Mouse (Mus musculus) MEL (cell line): Measurements from ENCODE around the gene Gm5426. TPM values are rescaled to one million over a fixed set of nuclear protein-coding genes. Genes with fewer than 3 reads are reported as not detected.

Source experiments
- DNase-seq: peaks from one replicate; pipeline ENCODE4 v3.0.0; 2011; ENCODE audit warnings: low read depth, low spot score
- H3K27ac ChIP-seq: 2 replicates; pipeline ENCODE4 v1.5.1; 2012; ENCODE audit warnings: low read depth, mild to moderate bottlenecking, control low read depth, low read length, moderate library complexity; ENCODE audit not compliant: control insufficient read depth
- H3K27me3 ChIP-seq, 2 experiments: fragments of 150-350 bp in 1 of 2; sonication (generic) in 1 of 2; 2 replicates each; pipeline ENCODE4 v1.6.1; 2012; ENCODE audit warnings: low read length in 2 of 2, mild to moderate bottlenecking in 2 of 2, improper control_type of control experiment in 1 of 2, moderate library complexity in 1 of 2; ENCODE audit not compliant: insufficient read depth in 2 of 2, control insufficient read depth in 1 of 2
- H3K36me3 ChIP-seq, 2 experiments: 2 replicates each; pipeline ENCODE4 v1.6.1; 2012 to 2014; ENCODE audit warnings: low read length in 2 of 2, improper control_type of control experiment in 1 of 2, inconsistent platforms in 1 of 2, mild to moderate bottlenecking in 1 of 2; ENCODE audit not compliant: insufficient read depth in 2 of 2, control insufficient read depth in 1 of 2
- H3K4me1 ChIP-seq, 2 experiments: fragments of 150-350 bp in 1 of 2; sonication (generic) in 1 of 2; 2 replicates each; pipeline ENCODE4 v1.6.1; 2012; ENCODE audit warnings: low read length in 2 of 2, improper control_type of control experiment in 1 of 2, mild to moderate bottlenecking in 1 of 2; ENCODE audit not compliant: insufficient read depth in 2 of 2, control insufficient read depth in 1 of 2
- H3K4me3 ChIP-seq, 2 experiments: fragments of 150-350 bp in 1 of 2; sonication (generic) in 1 of 2; 2 replicates each; pipeline ENCODE4 v1.5.1; 2012; ENCODE audit warnings: low read depth in 2 of 2, low read length in 2 of 2, mild to moderate bottlenecking in 2 of 2, moderate library complexity in 2 of 2, control low read depth in 1 of 2, improper control_type of control experiment in 1 of 2; ENCODE audit not compliant: control insufficient read depth in 1 of 2, insufficient read depth in 1 of 2
- H3K79me2 ChIP-seq: 2 replicates; pipeline ENCODE4 v1.6.1; 2012; ENCODE audit warnings: mild to moderate bottlenecking, low read length, moderate library complexity; ENCODE audit not compliant: control insufficient read depth, poor library complexity, insufficient read depth
- H3K9ac ChIP-seq: 2 replicates; pipeline ENCODE4 v1.6.1; 2012; ENCODE audit warnings: low read depth, mild to moderate bottlenecking, control low read depth, low read length, moderate library complexity; ENCODE audit not compliant: control insufficient read depth, poor library complexity, severe bottlenecking
- H3K9me3 ChIP-seq: fragments of 150-350 bp; sonication (generic); replicated peaks from 2 replicates; pipeline ENCODE4 v1.6.1; 2012; ENCODE audit warnings: mild to moderate bottlenecking, low read length, improper control_type of control experiment, moderate library complexity; ENCODE audit not compliant: insufficient read depth
- BHLHE40 ChIP-seq: IDR thresholded peaks from 2 replicates; pipeline ENCODE4 v1.6.1; 2012; ENCODE audit warnings: low read depth, mild to moderate bottlenecking, inconsistent platforms, low read length, improper control_type of control experiment, borderline replicate concordance
- CHD1 ChIP-seq: IDR thresholded peaks from 2 replicates; pipeline ENCODE4 v1.6.1; 2012; ENCODE audit warnings: low read depth, mild to moderate bottlenecking, inconsistent platforms, low read length, improper control_type of control experiment
- EP300 ChIP-seq, 2 experiments: IDR thresholded peaks; 2 replicates each; pipeline ENCODE4 v1.6.1; 2011; ENCODE audit warnings: improper control_type of control experiment in 2 of 2, low read length in 2 of 2, low read depth in 1 of 2, mild to moderate bottlenecking in 1 of 2
- GABPA ChIP-seq: IDR thresholded peaks from 2 replicates; pipeline ENCODE4 v1.6.1; 2012; ENCODE audit warnings: low read depth, mild to moderate bottlenecking, inconsistent platforms, low read length, improper control_type of control experiment, moderate library complexity
- GATA1 ChIP-seq: IDR thresholded peaks from 2 replicates; pipeline ENCODE4 v1.6.1; 2011; ENCODE audit warnings: low read depth, low read length, improper control_type of control experiment
- JUND ChIP-seq: IDR thresholded peaks from 2 replicates; pipeline ENCODE4 v1.6.1; 2011; ENCODE audit warnings: low read depth, mild to moderate bottlenecking, improper control_type of control experiment, low read length
- MAFK ChIP-seq: IDR thresholded peaks from 2 replicates; pipeline ENCODE4 v1.6.1; 2011; ENCODE audit warnings: low read depth, mild to moderate bottlenecking, low read length, improper control_type of control experiment, borderline replicate concordance
- MAZ ChIP-seq: IDR thresholded peaks from 2 replicates; pipeline ENCODE4 v1.6.1; 2012; ENCODE audit warnings: low read depth, mild to moderate bottlenecking, inconsistent platforms, low read length, improper control_type of control experiment
- MEF2A ChIP-seq: IDR thresholded peaks from 2 replicates; pipeline ENCODE4 v1.6.1; 2014; ENCODE audit warnings: low read depth, mild to moderate bottlenecking, inconsistent platforms, low read length, improper control_type of control experiment; ENCODE audit not compliant: poor library complexity, insufficient replicate concordance, severe bottlenecking; ENCODE audit errors: extremely low read depth
- MYB ChIP-seq: IDR thresholded peaks from 2 replicates; pipeline ENCODE4 v1.6.1; 2011; ENCODE audit warnings: mild to moderate bottlenecking, low read depth, low read length, improper control_type of control experiment
- MYC ChIP-seq: IDR thresholded peaks from 2 replicates; pipeline ENCODE4 v1.6.1; 2011; ENCODE audit warnings: low read depth, mild to moderate bottlenecking, low read length, improper control_type of control experiment, moderate library complexity
- NELFE ChIP-seq: IDR thresholded peaks from 2 replicates; pipeline ENCODE4 v1.6.1; 2011; ENCODE audit warnings: low read depth, low read length, improper control_type of control experiment
- POLR2A ChIP-seq, 2 experiments: IDR thresholded peaks; 2 replicates each; pipeline ENCODE4 v1.6.1; 2011 to 2012; ENCODE audit warnings: low read length in 2 of 2, mild to moderate bottlenecking in 2 of 2, control low read depth in 1 of 2, improper control_type of control experiment in 1 of 2, low read depth in 1 of 2, moderate library complexity in 1 of 2; ENCODE audit not compliant: control insufficient read depth in 1 of 2, insufficient read depth in 1 of 2, poor library complexity in 1 of 2
- POLR2AphosphoS2 ChIP-seq: IDR thresholded peaks from 2 replicates; pipeline ENCODE4 v1.6.1; 2011; ENCODE audit warnings: low read length, improper control_type of control experiment
- POLR2AphosphoS5 ChIP-seq: IDR thresholded peaks from 2 replicates; pipeline ENCODE4 v1.6.1; 2012; ENCODE audit warnings: low read depth, borderline replicate concordance, mild to moderate bottlenecking, inconsistent platforms, low read length, moderate library complexity, mixed read lengths
- RAD21 ChIP-seq: IDR thresholded peaks from 2 replicates; pipeline ENCODE4 v1.6.1; 2011; ENCODE audit warnings: mild to moderate bottlenecking, low read depth, low read length, improper control_type of control experiment
- RCOR1 ChIP-seq: IDR thresholded peaks from 2 replicates; pipeline ENCODE4 v1.6.1; 2012; ENCODE audit warnings: low read depth, mild to moderate bottlenecking, inconsistent platforms, low read length, improper control_type of control experiment
- SIN3A ChIP-seq: IDR thresholded peaks from 2 replicates; pipeline ENCODE4 v1.6.1; 2012; ENCODE audit warnings: low read length, improper control_type of control experiment, inconsistent platforms
- SMC3 ChIP-seq: IDR thresholded peaks from 2 replicates; pipeline ENCODE4 v1.6.1; 2011; ENCODE audit warnings: low read depth, low read length, improper control_type of control experiment
- TCF12 ChIP-seq: IDR thresholded peaks from 2 replicates; pipeline ENCODE4 v1.6.1; 2014; ENCODE audit warnings: low read depth, mild to moderate bottlenecking, inconsistent platforms, low read length, improper control_type of control experiment, moderate library complexity
- USF1 ChIP-seq: IDR thresholded peaks from 2 replicates; pipeline ENCODE4 v1.6.1; 2014; ENCODE audit warnings: low read depth, mild to moderate bottlenecking, inconsistent platforms, low read length, improper control_type of control experiment, moderate library complexity
- ZC3H11A ChIP-seq: IDR thresholded peaks from 2 replicates; pipeline ENCODE4 v1.6.1; 2012; ENCODE audit warnings: low read depth, mild to moderate bottlenecking, inconsistent platforms, low read length, improper control_type of control experiment
- ZNF384 ChIP-seq: IDR thresholded peaks from 2 replicates; pipeline ENCODE4 v1.6.1; 2012; ENCODE audit warnings: low read depth, mild to moderate bottlenecking, inconsistent platforms, low read length, improper control_type of control experiment
- polyA plus RNA-seq, 2 experiments: library from polyadenylated mRNA; stranded (reverse) in 1 of 2; unstranded in 1 of 2; fragments of >175 nt in 1 of 2; fragments of >200 nt in 1 of 2; gene quantifications; 2 replicates each; pipeline versions ENCODE4 v1.2.1 to v1.2.4; 2012; ENCODE audit warnings: low replicate concordance in 2 of 2, low read depth in 1 of 2; ENCODE audit not compliant: insufficient read length in 2 of 2, insufficient read depth in 1 of 2, missing spikeins in 1 of 2
- total RNA-seq: library from RNA; depleted of rRNA; stranded (reverse); fragments of 300-350 nt; gene quantifications from 2 replicates; pipeline ENCODE4 v1.2.3, GENCODE M21; 2012

Gm5426 gene
- total and polyA plus RNA-seq, 3 experiments = 1.0 TPM; not detected in 2

GRCm38 (mm10) chr10:96165260-96165659 is 28.9 kb downstream of the Gm5426 start:
- H3K4me3 ChIP-seq = no peak overlapping the region
- DNase-seq = no peak
- no peaks in the 10 kb centered on the region for H3K9me3 ChIP-seq
- no peaks in the 10 kb centered on the region for H3K27me3 ChIP-seq
- H3K27ac ChIP-seq = no peak overlapping the region
- no peaks in the 10 kb centered on the region for H3K36me3 ChIP-seq
- H3K9ac ChIP-seq = no peak overlapping the region
- no peaks in the 10 kb centered on the region for H3K79me2 ChIP-seq
- TF ChIP-seq RAD21 (no peak), POLR2A (IDR thresholded peaks at IDR 0.05; ENCODE audit: control insufficient read depth in 1 of 2, insufficient read depth in 1 of 2, low read depth in 1 of 2, low read length in 2 of 2, poor library complexity in 1 of 2) (no peak), SMC3 (no peak), POLR2AphosphoS2 (no peak), MAFK (no peak), MYB (no peak), GABPA (no peak), SIN3A (no peak), TCF12 (no peak), GATA1 (no peak), USF1 (no peak), RCOR1 (no peak), ZC3H11A (no peak), BHLHE40 (no peak), NELFE (no peak), CHD1 (no peak), POLR2AphosphoS5 (no peak)
- H3K4me1 ChIP-seq = no peaks in the 10 kb centered on the region

- no peaks in the 10 kb centered on the region; a peak in 1 of 4 replicates for H3K27me3 ChIP-seq
- no peaks in the 10 kb centered on the region for H3K36me3 ChIP-seq
- H3K79me2 ChIP-seq = no peaks in the 10 kb centered on the region
- H3K27ac ChIP-seq = no peak overlapping the region
- no peak for DNase-seq
- no peak for TF ChIP-seq MEF2A
- no peak for TF ChIP-seq EP300 (IDR thresholded peaks at IDR 0.05; ENCODE audit: low read depth in 1 of 2, low read length in 2 of 2)
- TF ChIP-seq MYC = no peak
- no peak for TF ChIP-seq USF1
- TF ChIP-seq RCOR1 = no peak
- TF ChIP-seq ZNF384 = no peak
- no peak for TF ChIP-seq MAZ
- TF ChIP-seq POLR2AphosphoS2 = no peak
- no peak for TF ChIP-seq JUND
- TF ChIP-seq NELFE = no peak
- no peak for TF ChIP-seq POLR2AphosphoS5
- H3K4me3 ChIP-seq = no peak overlapping the region
- H3K4me1 ChIP-seq = no peaks in the 10 kb centered on the region
- H3K9ac ChIP-seq = no peak overlapping the region
- no peaks in the 10 kb centered on the region for H3K9me3 ChIP-seq
These were observed 32.6 kb downstream of the Gm5426 start for GRCm38 (mm10) chr10:96168998-96169397.
